Mouse (Mus musculus): ENCODE results near the gene 1110008P14Rik. TPM values are rescaled to one million over a fixed set of nuclear protein-coding genes. Genes with fewer than 3 reads are reported as not detected.

The 1110008P14Rik gene
- 85.0 and 90.1 TPM in 2 replicates for polyA plus RNA-seq (2015; fragmentation: Nextera tagmentation; extraction: Ambion mirVana)

- TF ChIP-seq EP300 (optimal IDR thresholded peaks at IDR 0.05) (no peak), CTCF (IDR thresholded peaks at IDR 0.05; ENCODE audit: low read depth) (no peak)
- no peaks in the 10 kb centered on the region for H3K27me3 ChIP-seq (ENCODE audit: control insufficient read depth, insufficient read depth, low read length)
- ATAC-seq (ENCODE audit: low FRiP score, low TSS enrichment) = peak; percentile 94
- WGBS = 0% methylated on average over 35 of the region's 47 CpGs
- H3K9me3 ChIP-seq (ENCODE audit: control insufficient read depth, low read length) = no peaks in the 10 kb centered on the region
- H3K36me3 ChIP-seq (ENCODE audit: control insufficient read depth, insufficient read depth, low read length) = peaks cover 14% of the 10 kb centered on the region
- H3K4me1 ChIP-seq (replicated peaks; ENCODE audit: control insufficient read depth, insufficient read depth) = no peaks in the 10 kb centered on the region
- peak within 1 kb of the TSS; percentile 65 for H3K9ac ChIP-seq (ENCODE audit: low read length)
- peak within 1 kb of the TSS; percentile 96 for H3K4me2 ChIP-seq (replicated peaks; ENCODE audit: low read depth)
- DNase-seq (ENCODE audit: low spot score) = peak; percentile 98
- peak within 1 kb of the TSS; percentile 50 for H3K27ac ChIP-seq (replicated peaks)
- H3K4me3 ChIP-seq (ENCODE audit: low read depth, low read length) = peak within 1 kb of the TSS; percentile 61
Observed at GRCm38 (mm10) chr2:32381775-32382223, at the start of gene 1110008P14Rik. Gene 1110008P14Rik, minus strand, starts transcription at chr2:32381938.

- TF ChIP-seq EP300 (optimal IDR thresholded peaks at IDR 0.05) (no peak), CTCF (IDR thresholded peaks at IDR 0.05; ENCODE audit: low read depth) (no peak)
- Histone ChIP-seq H3K4me2 (replicated peaks; ENCODE audit: low read depth) (peak overlapping the region; percentile 58), H3K4me1 (replicated peaks; ENCODE audit: control insufficient read depth, insufficient read depth) (peaks cover 4% of the 10 kb centered on the region), H3K4me3 (ENCODE audit: low read depth, low read length) (peak overlapping the region; percentile 32), H3K9ac (ENCODE audit: low read length) (peak overlapping the region; percentile 51), H3K27me3 (ENCODE audit: control insufficient read depth, insufficient read depth, low read length) (no peaks in the 10 kb centered on the region), H3K27ac (replicated peaks) (peak overlapping the region; percentile 78), H3K9me3 (ENCODE audit: control insufficient read depth, low read length) (no peaks in the 10 kb centered on the region), H3K36me3 (ENCODE audit: control insufficient read depth, insufficient read depth, low read length) (no peaks in the 10 kb centered on the region)
- 10% methylated on average over 18 of the region's 18 CpGs for WGBS
- ATAC-seq (ENCODE audit: low FRiP score, low TSS enrichment) (peak; percentile 63), DNase-seq (ENCODE audit: low spot score) (peak; percentile 80)
Observed at GRCm38 (mm10) chr2:32430701-32431676, 49.3 kb upstream of the 1110008P14Rik start.

GRCm38 (mm10) chr2:32429215-32429891 lies 47.6 kb upstream of the 1110008P14Rik start:
- 55% methylated on average over 4 of the region's 4 CpGs for WGBS
- Histone ChIP-seq H3K27ac (replicated peaks) (peak overlapping the region; percentile 82), H3K27me3 (ENCODE audit: control insufficient read depth, insufficient read depth, low read length) (no peaks in the 10 kb centered on the region), H3K36me3 (ENCODE audit: control insufficient read depth, insufficient read depth, low read length) (no peaks in the 10 kb centered on the region), H3K9me3 (ENCODE audit: control insufficient read depth, low read length) (no peaks in the 10 kb centered on the region), H3K9ac (ENCODE audit: low read length) (no peak overlapping the region), H3K4me2 (replicated peaks; ENCODE audit: low read depth) (peak overlapping the region; percentile 34), H3K4me1 (replicated peaks; ENCODE audit: control insufficient read depth, insufficient read depth) (peaks cover 4% of the 10 kb centered on the region), H3K4me3 (ENCODE audit: low read depth, low read length) (no peak overlapping the region)
- ATAC-seq (ENCODE audit: low FRiP score, low TSS enrichment) = no peak
- no peak for TF ChIP-seq CTCF (IDR thresholded peaks at IDR 0.05; ENCODE audit: low read depth)
- no peak for TF ChIP-seq EP300 (optimal IDR thresholded peaks at IDR 0.05)
- DNase-seq (ENCODE audit: low spot score) = no peak

- DNase-seq (ENCODE audit: low spot score) (peak; percentile 85), ATAC-seq (ENCODE audit: low FRiP score, low TSS enrichment) (peak; percentile 91)
- H3K9ac ChIP-seq (ENCODE audit: low read length) = no peak overlapping the region
- H3K4me2 ChIP-seq (replicated peaks; ENCODE audit: low read depth) = peak overlapping the region; percentile 34
- WGBS = 21% methylated on average over 8 of the region's 8 CpGs
- no peaks in the 10 kb centered on the region for H3K36me3 ChIP-seq (ENCODE audit: control insufficient read depth, insufficient read depth, low read length)
- no peak for TF ChIP-seq EP300 (optimal IDR thresholded peaks at IDR 0.05)
- peak overlapping the region; percentile 82 for H3K27ac ChIP-seq (replicated peaks)
- no peaks in the 10 kb centered on the region for H3K9me3 ChIP-seq (ENCODE audit: control insufficient read depth, low read length)
- peaks cover 4% of the 10 kb centered on the region for H3K4me1 ChIP-seq (replicated peaks; ENCODE audit: control insufficient read depth, insufficient read depth)
- H3K27me3 ChIP-seq (ENCODE audit: control insufficient read depth, insufficient read depth, low read length) = no peaks in the 10 kb centered on the region
- no peak overlapping the region; the same call in 1 of the 2 replicates for H3K4me3 ChIP-seq (ENCODE audit: low read depth, low read length)
Observed at GRCm38 (mm10) chr2:32428262-32428722, 46.6 kb upstream of the 1110008P14Rik start.

GRCm38 (mm10) chr2:32427720-32428119 lies 46.0 kb upstream of the 1110008P14Rik start:
- TF ChIP-seq EP300 (optimal IDR thresholded peaks at IDR 0.05) (no peak), CTCF (IDR thresholded peaks at IDR 0.05; ENCODE audit: low read depth) (peak; percentile 15; the same call in 1 of the 2 replicates)
- WGBS = 53% methylated on average over 5 of the region's 5 CpGs
- H3K4me1 ChIP-seq (replicated peaks; ENCODE audit: control insufficient read depth, insufficient read depth) = peaks cover 8% of the 10 kb centered on the region
- H3K27me3 ChIP-seq (ENCODE audit: control insufficient read depth, insufficient read depth, low read length) = no peaks in the 10 kb centered on the region
- no peak overlapping the region for H3K4me2 ChIP-seq (replicated peaks; ENCODE audit: low read depth)
- H3K4me3 ChIP-seq (ENCODE audit: low read depth, low read length) = no peak overlapping the region
- no peaks in the 10 kb centered on the region for H3K9me3 ChIP-seq (ENCODE audit: control insufficient read depth, low read length)
- ATAC-seq (ENCODE audit: low FRiP score, low TSS enrichment) (peak; percentile 8; the same call in 1 of the 2 replicates), DNase-seq (ENCODE audit: low spot score) (peak; percentile 55)
- H3K9ac ChIP-seq (ENCODE audit: low read length) = no peak overlapping the region
- peak overlapping the region; percentile 82 for H3K27ac ChIP-seq (replicated peaks)
- no peaks in the 10 kb centered on the region for H3K36me3 ChIP-seq (ENCODE audit: control insufficient read depth, insufficient read depth, low read length)
